Mouse (Mus musculus): ENCODE data around the gene Stk38. TPM values are rescaled to one million over a fixed set of nuclear protein-coding genes. Genes with fewer than 3 reads are reported as not detected.
A peak's percentile ranks its signal among the peaks of the same experiment; 100 is the strongest.

The Stk38 gene
- polyA plus RNA-seq, 1 experiment from 2014 or later: 119 TPM

DNA sequence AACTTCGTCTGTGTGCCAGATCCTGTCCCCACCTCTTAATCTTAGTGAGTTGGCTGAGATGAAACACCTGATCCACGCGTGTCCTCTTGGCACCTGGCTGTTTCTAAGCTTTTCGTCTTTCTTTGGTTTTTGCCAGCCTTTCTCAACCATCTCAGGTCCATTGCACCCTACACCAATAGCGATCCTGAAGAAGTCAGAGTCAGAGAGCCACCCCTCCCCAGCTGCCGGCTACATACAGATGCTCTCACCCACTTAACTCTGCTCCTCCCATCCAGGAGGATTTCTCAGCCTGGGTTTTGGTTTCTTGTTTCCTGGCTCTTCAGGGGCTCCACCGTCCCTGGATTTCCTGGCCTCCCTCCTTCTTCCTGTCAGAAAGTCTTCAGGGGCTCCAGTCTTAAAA is 11.6 kb upstream of the Stk38 start:
- Histone ChIP-seq H3K27me3 (no peaks in the 10 kb centered on the region), H3K9ac (replicated peaks) (no peak overlapping the region), H3K36me3 (no peaks in the 10 kb centered on the region), H3K9me3 (no peaks in the 10 kb centered on the region), H3K4me1 (0 out of 2 replicates have a peak, but pooled peaks cover 3% of the 10 kb centered on the region), H3K4me3 (no peak overlapping the region), H3K27ac (replicated peaks) (no peak overlapping the region), H3K4me2 (replicated peaks) (no peak overlapping the region)
- no peak for ATAC-seq (replicated peaks)
- WGBS: 89% methylated on average over 7 of the region's 7 CpGs

DNA sequence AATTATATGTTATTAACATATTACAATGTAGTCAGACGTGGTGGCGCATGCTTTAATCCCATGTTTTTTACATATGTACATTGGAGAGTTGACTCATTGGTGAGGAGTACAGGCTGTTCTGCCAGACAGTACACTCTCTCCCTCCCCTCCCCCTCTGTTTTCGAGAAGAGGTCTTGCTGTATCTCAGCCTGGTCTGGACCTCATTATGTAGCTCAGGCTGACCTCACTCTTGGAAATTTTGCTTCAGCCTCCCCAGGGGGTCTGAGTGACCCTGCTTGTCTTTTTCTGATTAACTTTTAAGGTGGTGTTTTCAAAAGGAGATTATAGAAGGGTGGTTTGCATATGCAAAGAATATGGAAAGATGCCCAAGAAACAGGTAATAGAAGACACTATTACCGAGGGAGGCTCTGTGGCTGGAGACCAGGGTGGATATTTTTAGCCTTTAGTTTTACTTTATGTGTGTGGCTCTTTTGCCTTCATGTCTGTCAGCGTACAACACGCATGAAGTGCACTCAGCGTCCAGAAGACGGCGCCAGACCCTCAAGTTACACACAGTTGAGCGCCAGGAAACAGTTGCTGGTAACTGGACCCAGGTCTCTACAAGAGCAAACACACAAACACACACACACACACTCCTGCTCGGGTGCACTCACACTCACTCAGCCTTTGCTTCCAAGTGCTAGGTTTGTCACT is 10.6 kb upstream of the Stk38 start:
- Histone ChIP-seq H3K9me3 (no peaks in the 10 kb centered on the region), H3K4me3 (no peak overlapping the region), H3K36me3 (no peaks in the 10 kb centered on the region), H3K27me3 (no peaks in the 10 kb centered on the region), H3K9ac (replicated peaks) (no peak overlapping the region), H3K4me1 (no peaks in the 10 kb centered on the region), H3K4me2 (replicated peaks) (no peak overlapping the region), H3K27ac (replicated peaks) (no peak overlapping the region)
- ATAC-seq (replicated peaks): no peak
- WGBS: 49% methylated on average over 11 of the region's 11 CpGs

- 92% methylated on average over 4 of the region's 4 CpGs for WGBS
- H3K9ac ChIP-seq (replicated peaks): no peak overlapping the region
- no peaks in the 10 kb centered on the region for H3K9me3 ChIP-seq
- H3K27ac ChIP-seq (replicated peaks): no peak overlapping the region
- H3K27me3 ChIP-seq: no peaks in the 10 kb centered on the region
- ATAC-seq (replicated peaks): no peak
- H3K36me3 ChIP-seq: no peaks in the 10 kb centered on the region
- H3K4me3 ChIP-seq: no peak overlapping the region
- H3K4me1 ChIP-seq: no peaks in the 10 kb centered on the region
- H3K4me2 ChIP-seq (replicated peaks): no peak overlapping the region
Measured at GRCm38 (mm10) chr17:29016705-29017104, 8.9 kb upstream of the Stk38 start.

DNA sequence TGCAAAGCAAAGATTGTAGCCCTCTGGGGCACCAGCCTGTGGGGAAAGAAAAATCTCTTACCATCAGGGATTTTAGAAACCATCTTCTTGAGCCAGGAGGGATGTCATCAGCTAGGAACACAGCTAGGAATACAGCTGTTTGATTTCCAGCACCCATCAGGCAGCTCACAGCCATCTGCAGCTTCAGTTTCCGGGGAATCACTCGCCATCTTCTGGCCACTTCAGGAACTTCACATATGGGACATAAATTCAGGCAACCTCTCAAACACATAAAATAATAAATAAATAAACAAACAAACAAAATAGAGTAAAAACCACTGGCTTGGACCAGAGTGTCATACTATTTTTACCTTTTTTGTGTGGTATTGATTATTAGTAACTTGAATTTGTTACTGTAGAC is 7.8 kb upstream of the Stk38 start:
- WGBS: 23% methylated on average over 2 of the region's 2 CpGs
- Histone ChIP-seq H3K9ac (replicated peaks) (no peak overlapping the region), H3K4me2 (replicated peaks) (no peak overlapping the region), H3K27me3 (no peaks in the 10 kb centered on the region), H3K4me3 (no peak overlapping the region), H3K4me1 (no peaks in the 10 kb centered on the region), H3K9me3 (no peaks in the 10 kb centered on the region), H3K27ac (replicated peaks) (no peak overlapping the region), H3K36me3 (no peaks in the 10 kb centered on the region)
- ATAC-seq (replicated peaks): no peak

- ATAC-seq (replicated peaks): no peak
Measured at GRCm38 (mm10) chr17:29014235-29014634, 6.4 kb upstream of the Stk38 start.

GRCm38 (mm10) chr17:29009181-29009580 is 1.4 kb upstream of the Stk38 start:
- H3K36me3 ChIP-seq: no peaks in the 10 kb centered on the region
- H3K27me3 ChIP-seq: no peaks in the 10 kb centered on the region
- H3K9ac ChIP-seq (replicated peaks): no peak overlapping the region
- no peak for ATAC-seq (replicated peaks)
- no peak overlapping the region for H3K4me3 ChIP-seq
- no peak overlapping the region for H3K27ac ChIP-seq (replicated peaks)
- H3K4me2 ChIP-seq (replicated peaks): no peak overlapping the region
- H3K4me1 ChIP-seq: peaks cover 24% of the 10 kb centered on the region
- H3K9me3 ChIP-seq: no peaks in the 10 kb centered on the region
- 88% methylated on average over 4 of the region's 4 CpGs for WGBS

More at GRCm38 (mm10) chr17:29014235-29014634, 6.4 kb upstream of the Stk38 start:
- Histone ChIP-seq H3K27ac (replicated peaks) (no peak overlapping the region), H3K4me3 (no peak overlapping the region), H3K9ac (replicated peaks) (no peak overlapping the region), H3K36me3 (no peaks in the 10 kb centered on the region), H3K27me3 (no peaks in the 10 kb centered on the region), H3K4me1 (no peaks in the 10 kb centered on the region), H3K4me2 (replicated peaks) (no peak overlapping the region), H3K9me3 (no peaks in the 10 kb centered on the region)

DNA sequence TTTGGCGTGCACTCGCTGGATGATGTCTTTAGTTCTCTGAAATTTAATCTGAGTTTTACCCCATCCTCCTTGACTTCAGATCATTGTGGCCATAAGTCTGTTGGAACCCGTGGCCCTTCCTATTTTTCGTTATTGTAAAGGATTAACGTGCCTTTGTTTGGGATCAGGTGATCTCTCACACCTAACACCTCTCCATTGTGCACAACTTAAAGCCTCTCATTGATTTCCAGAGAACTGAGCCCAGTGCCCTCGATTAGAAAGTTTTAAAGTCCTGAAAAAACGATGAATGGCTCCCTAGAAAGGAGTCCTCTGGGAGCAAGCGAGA is 493 bp upstream of the Stk38 start:
- H3K36me3 ChIP-seq: no peaks in the 10 kb centered on the region
- H3K4me1 ChIP-seq: peaks cover 29% of the 10 kb centered on the region
- H3K4me2 ChIP-seq (replicated peaks): peak overlapping the region; percentile 47
- peak overlapping the region; percentile 91 for H3K27ac ChIP-seq (replicated peaks)
- no peaks in the 10 kb centered on the region for H3K27me3 ChIP-seq
- peak; percentile 11; the same call in 1 of the 2 replicates for ATAC-seq (replicated peaks)
- peak overlapping the region; percentile 95 for H3K9ac ChIP-seq (replicated peaks)
- H3K4me3 ChIP-seq: peak overlapping the region; percentile 83
- 12% methylated on average over 8 of the region's 8 CpGs for WGBS
- H3K9me3 ChIP-seq: no peaks in the 10 kb centered on the region

- Histone ChIP-seq H3K9me3 (no peaks in the 10 kb centered on the region), H3K9ac (replicated peaks) (peak overlapping the region; percentile 95), H3K4me2 (replicated peaks) (peak overlapping the region; percentile 51), H3K27ac (replicated peaks) (peak overlapping the region; percentile 91), H3K27me3 (no peaks in the 10 kb centered on the region), H3K36me3 (no peaks in the 10 kb centered on the region), H3K4me1 (peaks cover 29% of the 10 kb centered on the region), H3K4me3 (peak overlapping the region; percentile 83)
- ATAC-seq (replicated peaks): peak; percentile 59
- WGBS: under 1% methylated on average over 19 of the region's 19 CpGs
Measured at GRCm38 (mm10) chr17:29007243-29007640, 553 bp downstream of the Stk38 start.

DNA sequence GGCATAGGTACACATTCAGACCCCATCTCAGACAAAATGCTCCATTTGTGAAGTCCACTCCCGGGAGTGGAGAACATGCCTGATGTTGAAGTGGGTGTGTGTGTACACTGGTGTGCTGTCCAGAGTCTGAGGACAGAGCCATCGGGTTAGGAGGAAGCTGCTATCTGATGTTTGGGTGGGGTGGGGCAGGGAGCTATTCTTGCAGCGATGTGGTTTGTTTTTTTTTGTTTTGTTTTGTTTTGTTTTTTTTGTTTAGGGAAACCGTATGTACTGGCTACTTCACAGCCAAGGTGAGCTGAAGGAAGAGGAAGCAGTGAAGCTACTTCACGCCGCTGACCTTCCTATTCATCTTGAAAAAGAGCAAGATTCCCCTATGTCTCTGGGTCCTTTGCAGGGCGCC is 983 bp downstream of the Stk38 start:
- Histone ChIP-seq H3K9me3 (no peaks in the 10 kb centered on the region), H3K4me2 (replicated peaks) (peak overlapping the region; percentile 51), H3K36me3 (no peaks in the 10 kb centered on the region), H3K27me3 (no peaks in the 10 kb centered on the region), H3K4me3 (peak overlapping the region; percentile 83), H3K4me1 (peaks cover 29% of the 10 kb centered on the region), H3K27ac (replicated peaks) (peak overlapping the region; percentile 91; the same call in 1 of the 2 replicates), H3K9ac (replicated peaks) (peak overlapping the region; percentile 95)
- 12% methylated on average over 7 of the region's 7 CpGs for WGBS
- no peak for ATAC-seq (replicated peaks)

DNA sequence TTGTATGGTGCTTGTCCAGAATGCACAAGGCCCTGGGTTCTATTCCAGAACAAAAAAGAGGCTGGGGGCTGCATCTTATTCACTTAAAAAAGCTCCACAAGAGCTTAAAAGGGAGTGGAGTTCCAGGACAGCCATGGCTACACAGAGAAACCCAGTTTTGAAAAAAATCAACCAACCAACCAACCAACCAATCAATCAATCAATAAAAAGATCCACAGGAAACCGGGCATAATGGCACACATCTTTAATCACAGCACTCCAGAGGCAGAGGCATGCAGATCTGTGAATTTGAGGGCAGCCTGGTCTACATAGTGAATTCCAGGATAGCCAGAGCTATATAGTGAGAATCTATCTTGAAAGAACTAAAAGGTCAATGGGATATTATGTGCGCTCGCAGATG is 2.8 kb downstream of the Stk38 start:
- WGBS: 94% methylated on average over 3 of the region's 3 CpGs
- H3K4me3 ChIP-seq: no peak overlapping the region
- no peak overlapping the region for H3K27ac ChIP-seq (replicated peaks)
- ATAC-seq (replicated peaks): no peak
- H3K36me3 ChIP-seq: peaks cover 10% of the 10 kb centered on the region
- H3K27me3 ChIP-seq: no peaks in the 10 kb centered on the region
- H3K9ac ChIP-seq (replicated peaks): no peak overlapping the region
- H3K4me2 ChIP-seq (replicated peaks): peak overlapping the region; percentile 51; the same call in 1 of the 2 replicates
- no peaks in the 10 kb centered on the region for H3K9me3 ChIP-seq
- H3K4me1 ChIP-seq: peaks cover 29% of the 10 kb centered on the region

DNA sequence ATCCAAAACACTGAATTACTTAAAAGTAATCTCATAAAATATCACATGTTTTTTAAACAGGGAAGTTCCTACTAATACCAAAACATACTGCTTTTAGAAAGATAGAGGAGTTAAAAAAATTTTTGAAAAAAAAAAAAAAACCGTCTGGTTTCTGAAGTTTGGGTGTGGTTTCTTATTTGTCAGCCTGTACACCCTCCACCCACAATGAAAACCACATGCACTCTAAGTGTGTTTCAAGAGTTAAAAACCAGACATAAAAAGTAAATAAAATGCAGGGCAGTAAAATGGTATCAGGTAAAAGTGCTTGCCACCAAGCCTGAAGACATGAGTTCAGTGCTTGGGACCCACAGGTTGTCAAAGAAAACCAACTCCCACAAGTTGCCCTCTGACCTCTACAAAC is 4.1 kb downstream of the Stk38 start:
- H3K4me1 ChIP-seq: peaks cover 29% of the 10 kb centered on the region
- H3K4me2 ChIP-seq (replicated peaks): no peak overlapping the region
- no peak overlapping the region for H3K27ac ChIP-seq (replicated peaks)
- ATAC-seq (replicated peaks): no peak
- no peak overlapping the region for H3K9ac ChIP-seq (replicated peaks)
- 80% methylated on average over 1 of the region's 1 CpGs for WGBS
- no peaks in the 10 kb centered on the region for H3K27me3 ChIP-seq
- peaks cover 20% of the 10 kb centered on the region for H3K36me3 ChIP-seq
- H3K9me3 ChIP-seq: no peaks in the 10 kb centered on the region
- H3K4me3 ChIP-seq: no peak overlapping the region

DNA sequence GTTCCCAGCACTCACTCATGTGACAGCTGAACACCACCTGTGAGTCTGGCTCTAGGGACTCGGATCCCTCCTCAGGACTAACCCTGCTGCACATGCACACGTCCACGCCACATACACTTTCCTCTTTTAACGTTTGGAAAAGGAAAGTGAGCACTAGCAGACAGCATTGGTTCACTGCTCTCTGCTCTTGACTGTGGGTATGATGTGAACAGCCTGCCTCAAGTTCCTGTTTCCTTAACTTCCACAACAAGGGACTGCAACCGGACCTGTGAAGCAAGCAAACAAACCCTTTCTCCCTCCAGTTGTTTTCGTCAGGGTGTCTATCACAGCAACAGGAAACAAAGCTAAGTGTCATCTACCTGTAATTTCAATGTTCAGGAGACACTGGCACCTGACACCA is 7.3 kb downstream of the Stk38 start:
- Histone ChIP-seq H3K27ac (replicated peaks) (no peak overlapping the region), H3K36me3 (peaks cover 43% of the 10 kb centered on the region), H3K27me3 (no peaks in the 10 kb centered on the region), H3K9me3 (no peaks in the 10 kb centered on the region), H3K4me3 (no peak overlapping the region), H3K4me2 (replicated peaks) (no peak overlapping the region), H3K9ac (replicated peaks) (no peak overlapping the region), H3K4me1 (peaks cover 12% of the 10 kb centered on the region)
- ATAC-seq (replicated peaks): no peak
- WGBS: 90% methylated on average over 6 of the region's 6 CpGs

DNA sequence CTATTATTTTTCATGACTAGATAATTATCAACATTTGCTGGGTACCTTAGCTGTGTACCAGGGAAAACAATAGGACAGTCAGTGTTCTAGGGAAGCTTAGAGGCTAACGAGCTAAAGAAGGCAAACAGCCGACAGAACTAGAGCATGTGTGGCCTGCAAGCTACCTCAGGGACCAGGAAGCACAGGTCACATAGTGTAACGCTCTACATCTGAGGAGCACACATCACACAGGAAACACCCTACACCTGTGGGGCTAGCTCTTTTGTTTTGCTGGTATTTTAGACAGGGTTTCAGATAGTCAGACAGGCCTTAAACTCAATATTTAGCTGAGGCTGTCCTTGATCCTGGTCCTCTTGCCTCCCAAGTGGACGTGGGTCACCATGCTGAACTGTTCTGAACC is 13.2 kb downstream of the Stk38 start:
- no peaks in the 10 kb centered on the region for H3K27me3 ChIP-seq
- peaks cover 21% of the 10 kb centered on the region for H3K4me1 ChIP-seq
- no peak overlapping the region for H3K4me2 ChIP-seq (replicated peaks)
- no peak overlapping the region for H3K9ac ChIP-seq (replicated peaks)
- H3K9me3 ChIP-seq: no peaks in the 10 kb centered on the region
- H3K4me3 ChIP-seq: no peak overlapping the region
- H3K36me3 ChIP-seq: peaks cover 46% of the 10 kb centered on the region
- H3K27ac ChIP-seq (replicated peaks): no peak overlapping the region
- WGBS: 76% methylated on average over 4 of the region's 4 CpGs
- ATAC-seq (replicated peaks): no peak
